24 mouse cellular contexts compared by ENCODE assay signal in genomic region chr6:86788242-86788641, GRCm38 (mm10). TPM values are rescaled to one million over a fixed set of nuclear protein-coding genes. Genes with fewer than 3 reads are reported as not detected.
DNase-seq lines count a peak whose midpoint lies in the region; ATAC-seq and TF ChIP-seq lines count a peak whose summit lies in the region.
"Had no signal": no experiment of that assay in that cellular context is flagged by ENCODE, and none has a peak within 500 bp of the region (broad histone marks: within the 10 kb centered on the region; RNA-seq: fewer than 3 reads in every experiment).

No protein-coding gene starts in this region.

- no peak overlapping the region for H3K4me2 ChIP-seq in lung, embryonic 16.5 days (ENCODE audit: low read depth, low read length)
- H3K4me2 ChIP-seq in lung, postnatal 0 days (replicated peaks; ENCODE audit: low read depth, low read length) = no peak overlapping the region
- H3K4me2 ChIP-seq in heart, embryonic 11.5 days = no peak overlapping the region
- H3K4me2 ChIP-seq: embryonic facial prominence, embryonic 13.5 days; embryonic facial prominence, embryonic 15.5 days; forebrain, embryonic 12.5 days had no signal

- H3K9ac ChIP-seq in lung, embryonic 16.5 days (ENCODE audit: low read length) = no peak overlapping the region
- no peak overlapping the region for H3K9ac ChIP-seq in lung, postnatal 0 days (replicated peaks; ENCODE audit: low read depth)
- no peak overlapping the region for H3K9ac ChIP-seq in heart, embryonic 11.5 days (ENCODE audit: low read depth, low read length)
- H3K9ac ChIP-seq: embryonic facial prominence, embryonic 15.5 days; forebrain, embryonic 12.5 days had no signal

- no peak for TF ChIP-seq CTCF in lung, postnatal 0 days (IDR thresholded peaks at IDR 0.05)

- TF ChIP-seq EP300 in lung, postnatal 0 days (IDR thresholded peaks at IDR 0.05) = peak; percentile 72

- peak; percentile 49 to 59 for DNase-seq in lung, adult 18-20 months
- DNase-seq in lung, postnatal 10 days = no peak
- DNase-seq in lung, postnatal 14 days = no peak
- DNase-seq in lung, postnatal 0 days (ENCODE audit: low spot score) = peak; percentile 79
- DNase-seq in lung, postnatal 36 days = peak; percentile 53
- DNase-seq in spleen, postnatal 4 days (ENCODE audit: low spot score in 2 of 2) = no peak
- DNase-seq: adrenal gland, adult 2 months; adrenal gland, postnatal 10 days; adrenal gland, postnatal 25 days; cerebellum, adult 11 months; cerebellum, adult 18-20 months; cerebellum, adult 8-10 months; cerebellum, adult 9-11 months; cerebellum, postnatal 14 days; cerebellum, postnatal 36 days; embryo, embryonic 11 days had no signal

- no peaks in the 10 kb centered on the region for H3K9me3 ChIP-seq in lung, embryonic 16.5 days (ENCODE audit: control insufficient read depth, low read length)
- H3K9me3 ChIP-seq in lung, postnatal 0 days (ENCODE audit: low read length) = no peaks in the 10 kb centered on the region
- H3K9me3 ChIP-seq in heart, embryonic 11.5 days (replicated peaks; ENCODE audit: control insufficient read depth, low read length) = no peaks in the 10 kb centered on the region
- H3K9me3 ChIP-seq: embryonic facial prominence, embryonic 13.5 days; embryonic facial prominence, embryonic 15.5 days; forebrain, embryonic 10.5 days; forebrain, embryonic 12.5 days had no signal

- 51% methylated on average over 4 of the region's 4 CpGs for WGBS in lung, embryonic 16.5 days
- 47% methylated on average over 4 of the region's 4 CpGs for WGBS in lung, postnatal 0 days
- 67% methylated on average over 4 of the region's 4 CpGs for WGBS in heart, embryonic 11.5 days (ENCODE audit: insufficient replicate concordance)

- no peaks in the 10 kb centered on the region for H3K36me3 ChIP-seq in lung, embryonic 16.5 days (ENCODE audit: control insufficient read depth, insufficient read depth, low read length)
- H3K36me3 ChIP-seq in lung, postnatal 0 days (ENCODE audit: insufficient read depth, low read length) = no peaks in the 10 kb centered on the region
- H3K36me3 ChIP-seq in heart, embryonic 11.5 days (ENCODE audit: control insufficient read depth, insufficient read depth, low read length) = no peaks in the 10 kb centered on the region
- H3K36me3 ChIP-seq: embryonic facial prominence, embryonic 13.5 days; embryonic facial prominence, embryonic 15.5 days; forebrain, embryonic 10.5 days; forebrain, embryonic 12.5 days had no signal

- peaks cover 20% of the 10 kb centered on the region; the same call in 1 of the 2 replicates for H3K4me1 ChIP-seq in lung, embryonic 16.5 days (replicated peaks; ENCODE audit: control insufficient read depth, insufficient read depth, low read length)
- peaks cover 3% of the 10 kb centered on the region; the same call in 1 of the 2 replicates for H3K4me1 ChIP-seq in lung, postnatal 0 days (ENCODE audit: insufficient read depth, low read depth, low read length)
- H3K4me1 ChIP-seq in heart, embryonic 11.5 days (ENCODE audit: control insufficient read depth, insufficient read depth, low read length) = 0 out of 2 replicates have a peak, but pooled peaks cover 4% of the 10 kb centered on the region

- H3K27ac ChIP-seq in lung, embryonic 16.5 days (ENCODE audit: low read length) = peak overlapping the region; percentile 38
- H3K27ac ChIP-seq in lung, postnatal 0 days (ENCODE audit: low read length) = 0 out of 2 replicates have a peak overlapping the region, but pooled peaks have one; percentile 10
- H3K27ac ChIP-seq in heart, embryonic 11.5 days (ENCODE audit: low read depth, low read length) = no peak overlapping the region
- H3K27ac ChIP-seq: embryonic facial prominence, embryonic 13.5 days; embryonic facial prominence, embryonic 15.5 days; forebrain, embryonic 10.5 days; forebrain, embryonic 12.5 days had no signal

- peak; percentile 47 for ATAC-seq in lung, embryonic 16.5 days (ENCODE audit: low read depth)
- peak; percentile 72 for ATAC-seq in lung, postnatal 0 days
- no peak for ATAC-seq in heart, embryonic 11.5 days (replicated peaks; ENCODE audit: insufficient number of reproducible peaks, low FRiP score, low TSS enrichment)
- ATAC-seq: forebrain, embryonic 14.5 days had no signal

- H3K27me3 ChIP-seq in lung, embryonic 16.5 days (ENCODE audit: control insufficient read depth, insufficient read depth, low read depth, low read length) = no peaks in the 10 kb centered on the region
- H3K27me3 ChIP-seq in lung, postnatal 0 days (replicated peaks; ENCODE audit: insufficient read depth, low read length) = no peaks in the 10 kb centered on the region
- peaks cover 13% of the 10 kb centered on the region for H3K27me3 ChIP-seq in heart, embryonic 11.5 days (ENCODE audit: control insufficient read depth, insufficient read depth, low read length)

- H3K4me3 ChIP-seq in lung, embryonic 16.5 days (ENCODE audit: low read length) = no peak overlapping the region
- no peak overlapping the region for H3K4me3 ChIP-seq in lung, postnatal 0 days (ENCODE audit: low read depth, low read length)
- no peak overlapping the region for H3K4me3 ChIP-seq in heart, embryonic 11.5 days (ENCODE audit: low read depth, low read length)
- H3K4me3 ChIP-seq: embryonic facial prominence, embryonic 13.5 days; embryonic facial prominence, embryonic 15.5 days; erythroblast, embryonic 14.5 days; forebrain, embryonic 10.5 days; forebrain, embryonic 12.5 days had no signal

RNA-seq across cellular contexts. Expression of gene Anxa4, which starts 5.1 kb away (rescaled TPM):
- 149 and 154 TPM in 2 replicates for polyA plus RNA-seq in lung, embryonic 16.5 days (2015; fragmentation: Nextera tagmentation; extraction: Ambion mirVana)
- polyA plus RNA-seq in lung, postnatal 0 days (2015; fragmentation: Nextera tagmentation; extraction: Ambion mirVana) = 167 and 208 TPM in 2 replicates
- 13.0 and 13.7 TPM in 2 replicates for polyA plus RNA-seq in heart, embryonic 11.5 days (2014; fragmentation: Nextera tagmentation; extraction: Ambion mirVana)
- polyA plus RNA-seq: erythroblast, embryonic 14.5 days had no signal

RNA-seq across cellular contexts. Expression of gene Gmcl1, which starts 55.1 kb away (rescaled TPM):
- 22.9 and 23.1 TPM in 2 replicates for polyA plus RNA-seq in lung, embryonic 16.5 days (2015; fragmentation: Nextera tagmentation; extraction: Ambion mirVana)
- polyA plus RNA-seq in lung, postnatal 0 days (2015; fragmentation: Nextera tagmentation; extraction: Ambion mirVana) = 12.2 and 17.7 TPM in 2 replicates
- 18.5 and 22.2 TPM in 2 replicates for polyA plus RNA-seq in heart, embryonic 11.5 days (2014; fragmentation: Nextera tagmentation; extraction: Ambion mirVana)

Comparison
In these comparisons a context has a peak if more than half of its experiments do, and no peak if none do; other contexts are left out.
1. DNase-seq: peak in lung, adult 18-20 months (2 of 2), lung, postnatal 0 days (single experiment) and lung, postnatal 36 days (single experiment); none in lung, postnatal 10 days (single experiment), lung, postnatal 14 days (single experiment) and spleen, postnatal 4 days (0 of 2).
2. RNA of gene Anxa4, which starts 5.1 kb away (polyA plus RNA-seq): 167 to 208 TPM in lung, postnatal 0 days and 149 to 154 TPM in lung, embryonic 16.5 days; 13.0 to 13.7 TPM in heart, embryonic 11.5 days; every median in the first group is over 10 times any median in the second.